Mouse (Mus musculus): ENCODE results near the gene Pkn1.

Pkn1 gene

GRCm38 (mm10) chr8:83724697-83725482, 25.9 kb upstream of the Pkn1 start:
- DNase-seq (ENCODE audit: low spot score in 2 of 2), result peak; percentile 71 to 74

DNA sequence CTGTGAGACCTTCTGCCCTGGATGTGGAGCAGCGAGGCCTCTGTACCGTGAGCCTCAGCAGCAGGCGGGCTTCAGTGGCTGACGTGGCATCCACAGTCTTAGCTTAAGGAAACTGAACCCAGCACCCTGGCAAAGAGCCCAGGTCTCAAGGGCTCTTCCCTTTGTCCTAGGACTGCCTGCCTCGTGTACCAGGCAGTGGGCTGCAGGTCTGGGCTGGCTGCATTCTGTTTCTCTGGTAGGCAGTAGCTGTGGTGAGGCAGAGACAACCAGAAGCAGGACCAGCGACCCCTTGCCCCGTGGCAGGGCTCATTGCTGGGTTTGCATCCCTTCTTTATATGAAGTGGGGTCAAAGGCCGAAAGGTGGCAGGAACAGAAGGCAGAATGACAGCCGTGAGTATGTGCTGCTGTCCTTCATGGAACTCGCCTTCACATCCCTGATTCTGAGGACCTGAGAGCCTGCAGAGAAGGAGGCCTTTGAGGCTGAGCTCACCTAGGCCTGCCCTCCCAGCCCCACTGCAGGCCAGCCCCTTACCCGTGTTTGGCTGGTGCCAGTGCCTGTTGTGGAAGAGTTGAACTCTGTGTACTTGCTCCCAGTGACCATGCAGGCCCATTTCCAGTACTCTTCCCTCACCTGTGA, 24.6 kb upstream of the Pkn1 start:
- no peak for DNase-seq (ENCODE audit: low spot score in 2 of 2)

GRCm38 (mm10) chr8:83722631-83723030, 23.7 kb upstream of the Pkn1 start:
- no peak for DNase-seq (ENCODE audit: low spot score in 2 of 2)

GRCm38 (mm10) chr8:83721405-83722025, 22.5 kb upstream of the Pkn1 start:
- DNase-seq (ENCODE audit: low spot score in 2 of 2), result peak in 1 of 2 experiments; percentile 31

DNA sequence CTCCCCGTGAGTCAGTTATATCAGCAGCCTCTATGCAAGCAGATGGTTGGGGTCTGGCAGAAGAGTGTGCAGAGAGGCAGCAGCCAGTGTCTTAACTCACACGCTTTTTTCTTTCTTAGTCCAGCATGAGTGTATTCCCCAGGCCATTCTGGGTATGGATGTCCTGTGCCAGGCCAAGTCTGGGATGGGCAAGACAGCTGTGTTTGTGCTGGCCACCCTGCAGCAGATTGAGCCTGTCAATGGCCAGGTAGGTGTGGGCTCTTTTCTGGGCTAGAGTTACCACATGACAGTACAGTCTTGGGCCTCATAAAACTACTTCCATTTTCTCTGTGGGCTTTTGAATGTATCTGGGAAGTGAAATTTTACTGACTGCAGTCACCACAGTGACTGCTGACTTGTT, 20.7 kb upstream of the Pkn1 start:
- DNase-seq (ENCODE audit: low spot score in 2 of 2), result no peak

- DNase-seq (ENCODE audit: low spot score in 2 of 2), result no peak
Measured at GRCm38 (mm10) chr8:83719048-83719447, 20.1 kb upstream of the Pkn1 start.

DNA sequence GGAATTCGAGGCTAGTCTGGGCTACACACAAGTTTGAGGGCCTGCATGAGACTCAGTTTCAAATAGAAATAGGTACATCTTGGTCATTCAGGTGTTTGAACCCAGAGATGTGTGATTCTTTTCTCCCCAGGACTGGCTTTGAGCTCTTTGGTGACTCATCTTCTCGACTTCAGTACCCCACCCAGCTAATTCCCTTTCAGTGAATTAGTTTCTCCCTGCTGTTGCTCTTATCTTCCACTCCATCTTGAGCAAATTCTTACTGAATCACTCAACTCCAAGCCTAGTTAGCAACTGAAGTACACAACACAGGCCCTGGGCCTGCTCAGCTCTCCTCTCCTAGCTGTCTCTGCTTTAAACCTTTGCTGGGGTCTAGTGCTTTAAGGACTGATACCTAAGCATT, 17.6 kb upstream of the Pkn1 start:
- DNase-seq (ENCODE audit: low spot score in 2 of 2), result no peak

- no peak for DNase-seq (ENCODE audit: low spot score in 2 of 2)
Measured at GRCm38 (mm10) chr8:83715771-83716170, 16.8 kb upstream of the Pkn1 start.

- peak; percentile 98 for DNase-seq (ENCODE audit: low spot score in 2 of 2)
Measured at GRCm38 (mm10) chr8:83715031-83715690, 16.2 kb upstream of the Pkn1 start, which contains the start of gene Ddx39. Gene Ddx39 (plus strand): TSS chr8:83715177.

- DNase-seq (ENCODE audit: low spot score in 2 of 2), result no peak
Measured at GRCm38 (mm10) chr8:83714676-83715030, 15.7 kb upstream of the Pkn1 start.

DNA sequence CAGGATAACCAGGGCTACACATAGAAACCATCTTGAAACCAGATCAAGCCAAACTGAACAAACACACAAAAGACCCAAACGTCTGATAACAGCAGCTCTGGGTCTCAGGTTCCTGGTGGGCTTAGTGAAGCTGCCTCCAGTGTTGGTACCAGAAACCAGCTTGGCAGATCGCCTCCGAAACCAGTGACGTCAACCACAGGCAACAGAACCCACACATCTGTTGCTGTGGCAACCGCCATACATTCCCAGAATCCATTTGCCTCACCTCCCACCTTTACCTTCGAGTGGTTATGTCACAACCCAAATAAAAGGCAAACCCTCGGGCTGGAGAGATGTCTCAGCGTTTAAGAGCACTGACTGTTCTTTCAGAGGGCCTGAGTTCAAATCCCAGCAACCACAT, 8.6 kb upstream of the Pkn1 start:
- no peak for DNase-seq (ENCODE audit: low spot score in 2 of 2)

DNA sequence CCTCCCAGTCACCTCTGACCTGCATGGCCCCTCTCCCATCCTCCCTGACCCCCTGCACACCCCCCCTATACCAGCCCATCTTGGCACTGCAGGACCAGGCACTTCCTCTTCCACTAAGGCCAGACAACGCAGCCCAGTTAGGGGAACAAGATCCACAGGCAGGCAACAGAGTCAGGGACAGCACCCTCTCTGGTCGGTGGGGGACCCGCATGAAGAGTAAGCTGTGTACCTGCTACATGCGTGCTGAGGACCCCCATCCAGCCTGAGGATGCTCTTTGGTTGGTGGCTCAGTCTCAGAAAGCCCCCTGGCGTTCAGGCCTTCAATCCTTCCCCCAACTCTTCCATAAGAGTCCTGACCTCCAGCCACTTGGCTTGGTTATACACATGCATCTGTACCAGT, 7.4 kb upstream of the Pkn1 start:
- DNase-seq (ENCODE audit: low spot score in 2 of 2), result no peak

GRCm38 (mm10) chr8:83703426-83703825, 4.4 kb upstream of the Pkn1 start:
- DNase-seq (ENCODE audit: low spot score in 2 of 2), result no peak

DNA sequence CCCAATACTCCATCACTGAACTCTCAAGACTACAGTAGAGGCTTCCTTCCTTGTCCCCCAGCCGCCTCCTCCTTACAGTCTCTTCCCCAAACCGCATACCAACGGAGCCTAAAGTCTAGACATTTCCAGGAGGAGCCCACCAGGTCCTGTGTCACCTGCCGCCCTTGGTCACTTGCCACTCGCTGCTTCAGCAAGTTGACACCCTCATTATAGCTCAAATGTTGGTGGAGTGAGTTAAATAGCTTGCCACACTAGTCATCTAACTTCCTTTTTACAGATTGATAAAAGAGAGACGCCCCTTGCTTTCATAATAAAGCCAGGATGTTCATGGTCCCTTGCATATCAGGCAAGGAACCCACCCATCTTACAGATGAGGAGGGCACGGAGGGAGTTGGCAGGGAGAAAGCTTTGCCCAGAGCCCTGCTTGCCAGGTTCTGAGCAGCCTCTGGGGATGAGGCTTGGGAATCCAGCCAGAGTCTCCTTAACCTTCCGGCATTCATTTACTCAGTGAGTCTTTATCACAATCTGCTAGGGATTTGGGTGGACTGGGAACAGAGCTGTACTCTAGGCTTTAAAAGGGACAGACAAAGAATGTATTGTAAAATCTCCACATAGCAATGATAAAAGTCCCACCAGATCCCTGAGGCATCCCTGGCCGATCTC, 1.6 kb upstream of the Pkn1 start:
- DNase-seq (ENCODE audit: low spot score in 2 of 2), result no peak

DNA sequence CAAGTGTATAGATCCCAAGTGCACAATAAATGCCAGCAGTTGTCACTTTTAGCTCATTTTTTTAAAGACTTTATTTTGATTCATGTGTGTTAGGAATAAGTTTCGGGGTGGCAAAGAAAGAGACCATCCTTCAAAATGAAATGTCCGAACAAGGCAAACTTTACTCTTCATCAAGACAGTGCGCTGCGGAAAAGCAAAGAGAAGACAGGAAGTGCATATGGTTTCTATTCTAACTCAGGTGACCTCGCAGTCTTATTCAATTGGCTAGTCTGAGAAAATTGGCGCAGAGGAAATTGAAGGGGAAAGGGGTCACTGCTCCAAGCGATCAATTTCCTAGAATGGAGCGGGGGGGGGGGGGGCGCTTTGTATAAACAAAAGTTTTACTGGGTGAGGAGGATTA, 587 bp upstream of the Pkn1 start:
- peak; percentile 59 to 68 for DNase-seq (ENCODE audit: low spot score in 2 of 2)

DNA sequence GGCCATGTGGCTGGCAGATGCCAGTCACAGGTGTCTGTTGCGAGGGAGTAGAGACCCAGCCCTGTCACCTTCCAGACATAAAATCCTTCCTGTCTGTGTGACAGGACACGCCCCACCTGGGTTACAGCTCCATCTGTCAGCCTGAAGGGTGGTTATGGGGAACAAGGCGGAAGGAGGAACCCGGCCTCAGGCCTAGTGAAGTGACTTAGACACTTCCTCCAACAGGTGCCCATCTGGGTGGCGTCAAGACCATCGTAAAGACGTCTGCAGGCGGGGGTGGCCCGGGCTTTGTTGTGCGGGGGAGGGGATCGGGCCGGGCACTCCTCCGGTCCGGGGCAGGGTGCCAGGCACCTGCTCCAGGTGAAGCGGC, 703 bp downstream of the Pkn1 start:
- peak; percentile 87 for DNase-seq (ENCODE audit: low spot score in 2 of 2)

DNA sequence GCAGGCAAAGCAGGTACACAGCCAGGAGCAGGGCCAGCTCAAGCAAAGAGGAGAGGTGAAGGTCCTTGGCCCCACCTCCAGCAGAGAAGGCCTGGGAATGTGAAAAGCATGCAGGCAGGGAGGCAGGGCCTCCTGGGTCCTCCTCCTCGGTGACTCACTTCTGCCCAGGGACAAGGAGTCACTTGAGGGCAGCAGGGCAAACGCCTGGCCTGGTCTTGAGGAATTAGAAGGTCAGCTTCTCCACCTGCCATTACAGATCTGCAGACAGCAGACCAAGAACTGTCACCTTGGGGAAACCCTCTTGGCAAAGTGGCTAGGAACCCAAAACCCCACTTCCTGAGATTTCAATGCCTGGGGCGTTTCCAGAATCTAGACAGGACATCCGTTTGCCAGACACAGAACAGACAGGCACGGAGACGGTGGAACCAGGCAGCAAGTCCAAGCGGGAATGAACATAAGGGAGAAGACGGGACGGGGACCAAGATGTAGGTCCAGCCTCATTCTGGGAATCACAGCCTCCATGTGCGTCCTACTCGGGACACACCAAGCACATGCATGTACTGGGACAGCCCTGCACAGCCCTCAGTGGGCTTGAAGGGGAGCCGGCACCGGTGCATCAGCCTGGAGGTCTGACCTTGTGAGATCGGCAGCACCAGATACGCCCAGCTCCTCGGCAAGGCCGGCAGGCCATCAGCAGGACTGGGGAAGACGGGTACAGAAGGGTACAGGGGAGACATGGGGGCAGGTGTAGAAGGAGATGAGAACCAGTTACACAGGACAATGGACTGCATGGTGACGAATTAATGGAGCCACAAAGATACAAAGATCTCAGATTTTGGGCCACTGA, 1.4 kb downstream of the Pkn1 start:
- peak in 1 of 2 experiments; percentile 19 for DNase-seq (ENCODE audit: low spot score in 2 of 2)

DNA sequence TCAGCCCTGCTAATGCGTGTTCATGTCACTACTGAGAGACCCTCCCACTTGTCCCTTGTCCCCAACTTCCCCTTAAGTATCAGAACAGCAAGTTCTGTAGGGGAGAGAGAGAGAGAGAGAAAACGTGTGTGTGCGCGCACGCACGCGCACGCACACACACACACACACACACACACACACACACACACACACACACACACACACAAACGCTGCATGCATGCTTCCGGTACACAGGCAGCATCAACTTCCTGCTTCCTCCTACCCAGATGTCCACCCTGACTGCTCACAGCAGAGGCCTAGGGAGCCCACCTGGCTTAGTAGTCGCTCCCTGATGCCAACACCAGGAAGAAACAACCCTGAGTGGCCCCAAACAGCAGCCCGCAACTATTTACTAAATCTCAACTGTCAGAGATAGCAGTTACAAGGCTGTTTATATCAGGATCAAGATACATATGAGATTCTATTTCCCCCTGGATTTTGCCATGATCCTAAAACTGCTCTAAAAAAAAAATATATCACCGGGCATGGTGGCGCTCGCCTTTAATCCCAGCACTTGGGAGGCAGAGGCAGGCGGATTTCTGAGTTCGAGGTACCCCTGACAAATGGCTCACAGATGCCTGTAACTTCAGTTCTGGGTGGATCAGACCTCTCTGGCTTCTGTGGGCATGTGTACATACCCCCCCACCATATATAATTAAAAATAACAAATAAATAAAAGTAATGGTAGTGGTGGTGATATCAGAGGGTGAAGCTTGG, 3.5 kb downstream of the Pkn1 start:
- peak; percentile 63 to 67 for DNase-seq (ENCODE audit: low spot score in 2 of 2)

GRCm38 (mm10) chr8:83694369-83695160, 4.4 kb downstream of the Pkn1 start:
- no peak for DNase-seq (ENCODE audit: low spot score in 2 of 2)

All from spleen, postnatal 36 days (tissue).